Mouse (Mus musculus): ENCODE data around the gene Mrpl38.

The Mrpl38 gene

GRCm38 (mm10) chr11:116138468-116139138 is at the start of gene Mrpl38:
Gene Mrpl38 (minus strand): TSS chr11:116138868.
- DNase-seq = peak; percentile 91 to 92

- no peak for DNase-seq
Observed at GRCm38 (mm10) chr11:116187226-116187930, 48.7 kb upstream of the Mrpl38 start.

- DNase-seq = no peak
Observed at GRCm38 (mm10) chr11:116186360-116186759, 47.7 kb upstream of the Mrpl38 start.

- DNase-seq = no peak
Observed at GRCm38 (mm10) chr11:116185836-116186235, 47.2 kb upstream of the Mrpl38 start.

GRCm38 (mm10) chr11:116178411-116179121 is 39.9 kb upstream of the Mrpl38 start:
- DNase-seq = no peak

- DNase-seq = no peak
Observed at GRCm38 (mm10) chr11:116176010-116176409, 37.3 kb upstream of the Mrpl38 start.

GRCm38 (mm10) chr11:116174775-116175448 is 36.2 kb upstream of the Mrpl38 start:
- peak; percentile 77 to 78 for DNase-seq

GRCm38 (mm10) chr11:116171959-116172358 is 33.3 kb upstream of the Mrpl38 start:
- DNase-seq = peak in 1 of 2 experiments; percentile 61

GRCm38 (mm10) chr11:116170003-116170800 is 31.5 kb upstream of the Mrpl38 start:
- peak; percentile 52 to 62 for DNase-seq

- no peak for DNase-seq
Observed at GRCm38 (mm10) chr11:116169214-116169613, 30.5 kb upstream of the Mrpl38 start.

GRCm38 (mm10) chr11:116167884-116168439 is 29.3 kb upstream of the Mrpl38 start, which contains the start of gene Fbf1:
Gene Fbf1 (minus strand): TSS chr11:116168166.
- DNase-seq = peak; percentile 94

GRCm38 (mm10) chr11:116167232-116167631 is 28.6 kb upstream of the Mrpl38 start:
- no peak for DNase-seq

- peak; percentile 55 for DNase-seq
Observed at GRCm38 (mm10) chr11:116163002-116163401, 24.3 kb upstream of the Mrpl38 start.

- no peak for DNase-seq
Observed at GRCm38 (mm10) chr11:116162146-116162545, 23.5 kb upstream of the Mrpl38 start.

- DNase-seq = no peak
Observed at GRCm38 (mm10) chr11:116161312-116161711, 22.6 kb upstream of the Mrpl38 start.

GRCm38 (mm10) chr11:116150960-116151359 is 12.3 kb upstream of the Mrpl38 start:
- DNase-seq = no peak

GRCm38 (mm10) chr11:116149341-116149740 is 10.7 kb upstream of the Mrpl38 start:
- DNase-seq = no peak

- DNase-seq = no peak
Observed at GRCm38 (mm10) chr11:116148761-116149221, 10.1 kb upstream of the Mrpl38 start.

GRCm38 (mm10) chr11:116146294-116146985 is 7.8 kb upstream of the Mrpl38 start:
- DNase-seq = peak; percentile 74 to 81

- peak in 1 of 2 experiments; percentile 36 for DNase-seq
Observed at GRCm38 (mm10) chr11:116145481-116146293, 7.0 kb upstream of the Mrpl38 start.
